Mouse (Mus musculus) forebrain, embryonic 10.5 days (tissue): Measurements from ENCODE around the gene Psg16. TPM values are rescaled to one million over a fixed set of nuclear protein-coding genes. Genes with fewer than 3 reads are reported as not detected.

Experiments used
- DNase-seq: peaks from one replicate; pipeline ENCODE4 v3.0.0-alpha.2; 2017; ENCODE audit warnings: low spot score; ENCODE audit errors: extremely low spot score
- H3K27ac ChIP-seq: fragments of 300-500 bp; sonication (generic); 2 replicates; pipeline ENCODE4 v1.5.1; 2016; ENCODE audit warnings: mild to moderate bottlenecking
- H3K27me3 ChIP-seq: fragments of 300-500 bp; sonication (generic); 2 replicates; pipeline ENCODE4 v1.6.1; 2016; ENCODE audit warnings: mild to moderate bottlenecking; ENCODE audit not compliant: poor library complexity, severe bottlenecking
- H3K36me3 ChIP-seq: fragments of 300-500 bp; sonication (generic); replicated peaks from 2 replicates; pipeline ENCODE4 v1.6.1; 2016; ENCODE audit warnings: mild to moderate bottlenecking, moderate library complexity
- H3K4me1 ChIP-seq: fragments of 300-500 bp; sonication (generic); 2 replicates; pipeline ENCODE4 v1.6.1; 2016
- H3K4me3 ChIP-seq: fragments of 300-500 bp; sonication (generic); 2 replicates; pipeline ENCODE4 v1.5.1; 2016; ENCODE audit warnings: mild to moderate bottlenecking, moderate library complexity
- H3K9me3 ChIP-seq: fragments of 300-500 bp; sonication (generic); 2 replicates; pipeline ENCODE4 v1.6.1; 2016; ENCODE audit warnings: mild to moderate bottlenecking, moderate library complexity
- WGBS: fragments of 180-500 bp; shearing (Covaris S2); methylation state at CpG from one replicate; pipeline ENCODE4 v1.1.7; 2016; 5-methylcytosine and 5-hydroxymethylcytosine counted together
- polyA plus RNA-seq: library from polyadenylated mRNA; unstranded; fragments of >200 nt; fragmentation: Nextera tagmentation; extraction: Ambion mirVana; gene quantifications from 2 replicates; pipeline ENCODE4 v1.2.1, GENCODE M21; 2016

Gene Psg16
- polyA plus RNA-seq, 1 experiment from 2014 or later, result 0.12 TPM

DNA sequence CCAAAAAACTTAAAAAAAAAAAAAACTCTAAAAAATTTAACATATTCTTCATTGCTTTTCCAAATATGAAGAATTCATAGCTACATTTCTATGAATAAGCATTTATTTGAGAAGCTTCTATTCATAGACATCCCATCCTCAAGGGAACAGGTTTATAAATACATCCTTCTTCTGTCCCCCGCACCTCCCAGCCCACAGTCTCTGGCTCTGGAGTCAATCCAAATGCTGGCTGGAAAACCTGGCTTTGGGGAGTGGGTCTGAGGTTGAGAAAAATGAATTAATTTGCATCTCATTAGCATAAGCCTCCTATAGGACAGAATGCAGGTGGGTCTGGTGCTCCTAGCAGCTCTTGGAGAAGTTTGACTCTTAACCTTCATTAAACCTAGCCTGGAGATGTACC, 28.1 kb upstream of the Psg16 start:
- peaks cover 6% of the 10 kb centered on the region; the same call in 1 of the 2 replicates for H3K36me3 ChIP-seq
- no peak for DNase-seq
- no peaks in the 10 kb centered on the region for H3K27me3 ChIP-seq
- peaks cover 4% of the 10 kb centered on the region; the same call in 1 of the 2 replicates for H3K4me1 ChIP-seq
- H3K27ac ChIP-seq, result no peak overlapping the region
- WGBS, result 94% methylated on average over 1 of the region's 1 CpGs
- no peaks in the 10 kb centered on the region for H3K9me3 ChIP-seq
- no peak overlapping the region for H3K4me3 ChIP-seq

DNA sequence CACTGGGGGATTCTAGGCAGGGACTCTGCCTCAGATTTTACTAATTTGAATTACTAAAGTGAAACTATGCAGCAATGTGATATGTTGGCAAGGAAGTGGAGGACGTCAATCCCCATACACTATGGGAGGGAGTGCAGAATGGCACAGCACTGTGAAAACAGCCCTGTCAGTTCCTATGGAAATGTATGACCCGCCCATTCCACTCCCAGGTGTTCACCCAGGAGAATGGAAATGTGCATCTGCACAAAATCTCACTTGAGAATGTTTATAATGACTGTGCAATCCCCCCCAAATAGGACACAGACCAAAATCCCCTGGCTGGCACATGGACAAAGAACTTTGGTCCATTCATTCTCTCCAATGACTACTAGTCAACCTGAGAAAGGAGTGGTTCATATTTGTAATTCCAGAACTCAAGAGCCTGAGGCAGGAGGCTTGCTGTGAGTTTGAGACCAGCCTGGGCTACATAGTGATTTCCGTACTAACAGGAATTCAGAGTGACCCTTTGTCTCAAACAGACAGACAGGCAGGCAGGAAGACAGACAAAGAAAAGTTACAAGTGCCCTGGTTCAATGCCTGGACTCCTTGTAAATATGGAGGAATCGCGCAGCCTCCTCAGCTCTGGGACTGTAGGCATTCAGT, 26.7 kb upstream of the Psg16 start:
- no peak for DNase-seq

DNA sequence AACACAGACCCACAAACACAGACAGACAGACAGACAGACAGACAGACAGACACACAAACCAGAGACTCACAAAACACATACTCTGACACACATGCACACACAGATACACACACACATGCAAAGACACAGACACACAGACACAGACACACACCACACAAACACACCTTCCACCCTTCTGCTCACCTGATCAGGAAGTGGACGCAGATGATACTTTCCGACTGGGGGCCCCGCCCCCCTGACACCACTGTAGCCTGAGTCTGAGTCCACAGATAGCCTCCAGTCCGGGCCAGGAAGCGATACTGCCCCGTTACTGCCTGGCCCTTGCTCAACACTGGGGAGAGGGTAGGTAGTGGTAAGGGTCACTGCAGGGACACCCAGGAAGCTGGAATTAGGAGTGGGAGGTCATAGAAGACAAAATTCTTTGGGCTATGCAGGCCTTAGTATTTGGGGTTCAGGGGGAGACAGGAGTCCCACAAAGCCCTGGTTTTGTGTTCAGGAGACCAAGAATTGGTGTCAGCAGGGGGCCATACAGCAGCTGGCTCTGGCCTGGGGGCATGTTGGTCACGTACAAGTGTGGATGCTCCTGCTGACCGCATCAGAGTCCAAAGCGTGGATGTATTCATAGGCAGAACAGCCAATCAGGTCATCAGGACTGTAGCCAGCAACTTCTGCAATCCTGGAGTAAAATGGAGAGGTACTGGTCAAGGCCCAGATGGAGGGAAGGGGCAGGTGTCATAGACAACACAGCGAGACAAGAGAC, 25.2 kb upstream of the Psg16 start:
- Histone ChIP-seq H3K4me1 (peaks cover 9% of the 10 kb centered on the region), H3K27ac (no peak overlapping the region), H3K27me3 (no peaks in the 10 kb centered on the region), H3K36me3 (0 out of 2 replicates have a peak, but pooled peaks cover 3% of the 10 kb centered on the region), H3K4me3 (no peak overlapping the region), H3K9me3 (no peaks in the 10 kb centered on the region)
- 92% methylated on average over 10 of the region's 10 CpGs for WGBS
- no peak for DNase-seq

More for the DNA sequence above, 26.7 kb upstream of the Psg16 start:
- Histone ChIP-seq H3K27ac (no peak overlapping the region), H3K9me3 (no peaks in the 10 kb centered on the region), H3K27me3 (no peaks in the 10 kb centered on the region), H3K36me3 (0 out of 2 replicates have a peak, but pooled peaks cover 3% of the 10 kb centered on the region), H3K4me3 (no peak overlapping the region), H3K4me1 (peaks cover 9% of the 10 kb centered on the region)
- WGBS, result 87% methylated on average over 5 of the region's 5 CpGs

DNA sequence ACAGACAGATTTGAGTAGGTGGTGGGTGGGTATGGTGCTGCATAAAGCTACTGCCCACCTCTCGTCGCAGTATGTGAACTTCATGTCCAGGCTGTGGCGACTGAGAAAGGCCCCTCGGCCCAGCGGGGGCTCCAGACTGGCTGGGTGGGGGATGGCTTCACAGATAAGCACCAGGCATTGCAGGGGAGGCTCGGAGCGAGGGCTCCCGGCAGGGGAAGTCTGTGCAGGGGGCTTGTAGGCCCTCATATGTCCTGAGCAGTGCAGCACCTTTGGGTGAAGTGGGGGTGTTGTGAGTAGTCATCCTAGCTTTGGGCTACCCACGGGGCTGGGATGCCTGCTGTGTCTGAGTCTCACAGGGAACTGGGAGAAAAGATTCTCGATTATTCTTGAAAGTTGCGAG, 23.3 kb upstream of the Psg16 start:
- H3K4me3 ChIP-seq, result no peak overlapping the region

DNA sequence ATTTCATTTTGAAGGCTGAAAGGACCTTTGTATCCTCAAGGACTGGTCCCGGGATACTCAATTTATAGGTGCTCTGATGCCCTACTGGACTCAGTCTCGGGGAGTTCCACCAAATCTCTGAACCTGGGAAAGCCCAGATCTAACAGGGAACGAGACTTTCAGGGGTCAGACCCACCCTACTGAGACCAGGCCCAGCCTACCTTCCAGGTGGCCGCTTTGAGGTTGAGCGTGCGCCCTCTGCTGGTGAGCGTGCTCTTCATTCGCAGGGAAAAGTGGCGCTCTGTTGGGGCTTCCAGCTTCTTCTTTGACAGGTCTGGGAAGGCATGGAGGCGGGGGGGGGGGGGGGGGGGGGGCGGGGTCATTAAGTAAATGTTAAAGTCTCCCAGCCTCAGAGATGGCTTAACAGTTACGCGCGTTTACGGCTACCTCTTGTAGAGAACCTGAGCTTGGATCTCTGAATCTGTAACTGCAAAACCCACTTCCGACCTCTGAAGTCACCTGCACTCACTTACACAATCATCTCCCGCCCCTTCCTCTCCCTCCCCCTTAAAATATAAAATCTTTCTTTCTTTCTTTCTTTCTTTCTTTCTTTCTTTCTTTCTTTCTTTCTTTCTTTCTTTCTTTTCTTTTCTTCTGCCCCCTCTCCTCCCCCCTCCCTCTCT, 22.8 kb upstream of the Psg16 start:
- Histone ChIP-seq H3K27ac (no peak overlapping the region), H3K4me1 (peaks cover 14% of the 10 kb centered on the region)
- 12% methylated on average over 17 of the region's 17 CpGs for WGBS

More for the DNA sequence above, 23.3 kb upstream of the Psg16 start:
- Histone ChIP-seq H3K36me3 (0 out of 2 replicates have a peak, but pooled peaks cover 3% of the 10 kb centered on the region), H3K27me3 (no peaks in the 10 kb centered on the region), H3K4me1 (peaks cover 9% of the 10 kb centered on the region), H3K27ac (no peak overlapping the region), H3K9me3 (peaks cover 3% of the 10 kb centered on the region; the same call in 1 of the 2 replicates)
- WGBS, result 73% methylated on average over 11 of the region's 11 CpGs
- DNase-seq, result no peak

DNA sequence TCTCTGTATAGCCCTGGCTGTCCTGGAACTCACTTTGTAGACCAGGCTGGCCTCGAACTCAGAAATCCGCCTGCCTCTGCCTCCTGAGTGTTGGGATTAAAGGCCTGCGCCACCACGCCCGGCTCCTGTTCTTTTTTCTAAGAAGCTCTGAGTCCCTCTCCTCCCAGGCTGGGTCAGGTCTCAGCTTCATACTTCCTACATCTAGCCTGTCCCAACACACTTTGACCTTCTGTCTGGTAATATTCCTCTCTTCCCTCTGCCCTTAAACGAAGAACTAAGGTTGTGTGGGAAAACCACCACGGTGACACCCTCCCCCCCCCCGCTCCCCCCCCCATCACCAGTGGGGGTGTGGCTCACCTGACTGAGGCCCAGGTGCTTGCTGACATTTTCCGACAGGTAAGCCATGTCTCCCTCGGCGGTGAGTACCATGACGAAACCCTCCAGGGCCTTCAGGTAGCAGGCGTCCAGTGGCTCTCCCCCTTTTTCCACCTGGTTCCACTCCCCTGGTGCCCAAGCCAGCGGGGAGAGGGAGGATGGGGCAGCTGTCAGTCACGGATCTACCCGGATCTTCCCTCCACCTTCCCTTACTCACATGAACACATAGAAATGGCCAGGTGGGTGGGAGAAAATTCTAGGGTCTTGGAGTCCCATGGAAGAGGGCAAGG, 19.4 kb upstream of the Psg16 start:
- Histone ChIP-seq H3K4me3 (no peak overlapping the region), H3K27me3 (peaks cover 14% of the 10 kb centered on the region), H3K4me1 (peaks cover 45% of the 10 kb centered on the region), H3K27ac (no peak overlapping the region), H3K36me3 (no peaks in the 10 kb centered on the region), H3K9me3 (peaks cover 3% of the 10 kb centered on the region; the same call in 1 of the 2 replicates)
- no peak for DNase-seq
- WGBS, result 90% methylated on average over 15 of the region's 16 CpGs

More for the DNA sequence above, 22.8 kb upstream of the Psg16 start:
- Histone ChIP-seq H3K9me3 (peaks cover 3% of the 10 kb centered on the region; the same call in 1 of the 2 replicates), H3K36me3 (0 out of 2 replicates have a peak, but pooled peaks cover 3% of the 10 kb centered on the region), H3K27me3 (peaks cover 2% of the 10 kb centered on the region), H3K4me3 (no peak overlapping the region)
- peak; percentile 70 for DNase-seq

DNA sequence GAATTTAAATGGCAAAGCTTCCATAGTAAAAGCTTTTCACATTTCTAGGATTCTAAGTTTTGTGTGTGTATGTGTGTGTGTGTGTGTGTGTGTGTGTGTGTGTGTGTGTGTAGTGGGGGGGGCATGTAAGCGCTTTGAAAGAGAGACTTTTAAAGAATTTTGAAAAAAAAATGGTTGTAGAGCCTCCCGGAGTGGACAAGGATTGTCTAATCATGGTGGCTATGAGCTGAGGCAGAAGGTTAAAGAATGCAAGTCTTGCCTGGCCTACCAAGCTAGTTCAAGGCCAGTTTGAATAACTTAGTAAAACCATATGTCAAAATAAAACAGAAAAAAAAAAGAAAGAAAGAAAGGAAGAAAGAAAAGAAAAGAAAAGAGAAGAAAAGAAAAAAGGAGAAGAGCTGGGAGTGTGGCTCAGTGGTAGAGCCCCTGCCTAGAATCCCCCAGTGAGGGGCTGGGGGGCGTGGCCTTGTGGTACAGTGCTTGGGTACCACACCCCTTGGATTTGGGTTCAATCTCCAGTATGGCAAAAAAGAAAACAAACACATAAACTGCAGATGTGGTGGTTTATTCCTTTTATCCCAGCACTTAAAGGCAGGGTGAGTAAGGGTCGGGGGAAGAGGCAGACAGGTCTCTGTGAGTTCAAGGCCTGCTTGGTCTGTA, 18.4 kb upstream of the Psg16 start:
- DNase-seq, result no peak
- Histone ChIP-seq H3K27ac (no peak overlapping the region), H3K4me1 (peaks cover 51% of the 10 kb centered on the region), H3K4me3 (peak overlapping the region; percentile 63), H3K9me3 (peaks cover 3% of the 10 kb centered on the region; the same call in 1 of the 2 replicates), H3K27me3 (peaks cover 15% of the 10 kb centered on the region), H3K36me3 (no peaks in the 10 kb centered on the region)
- 93% methylated on average over 4 of the region's 4 CpGs for WGBS

DNA sequence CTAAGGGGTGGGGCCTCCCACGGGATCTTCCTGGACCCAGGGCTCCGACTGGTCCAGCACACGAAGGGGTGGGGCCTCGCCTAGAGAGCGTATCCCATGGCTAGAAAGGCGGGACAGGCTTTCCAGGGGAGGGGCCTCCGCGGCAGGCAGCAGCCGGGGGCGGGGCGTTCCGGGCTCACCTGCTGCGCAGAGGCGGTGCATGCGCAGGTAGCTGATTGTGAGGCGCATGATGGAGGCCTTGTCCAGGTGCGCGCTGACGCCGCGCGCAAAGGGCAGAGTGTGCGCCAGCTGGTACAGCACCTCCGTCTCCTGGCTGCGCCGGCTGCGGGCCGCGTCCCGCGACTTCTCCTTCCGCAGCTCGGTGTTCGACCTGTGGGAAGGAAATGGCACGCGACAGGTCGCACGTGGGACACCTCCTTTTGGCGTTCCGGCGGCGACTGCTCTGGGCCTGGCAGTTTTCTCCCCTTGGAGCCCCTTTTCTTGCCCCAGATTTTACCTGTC, 17.7 kb upstream of the Psg16 start:
- under 1% methylated on average over 42 of the region's 42 CpGs for WGBS

DNA sequence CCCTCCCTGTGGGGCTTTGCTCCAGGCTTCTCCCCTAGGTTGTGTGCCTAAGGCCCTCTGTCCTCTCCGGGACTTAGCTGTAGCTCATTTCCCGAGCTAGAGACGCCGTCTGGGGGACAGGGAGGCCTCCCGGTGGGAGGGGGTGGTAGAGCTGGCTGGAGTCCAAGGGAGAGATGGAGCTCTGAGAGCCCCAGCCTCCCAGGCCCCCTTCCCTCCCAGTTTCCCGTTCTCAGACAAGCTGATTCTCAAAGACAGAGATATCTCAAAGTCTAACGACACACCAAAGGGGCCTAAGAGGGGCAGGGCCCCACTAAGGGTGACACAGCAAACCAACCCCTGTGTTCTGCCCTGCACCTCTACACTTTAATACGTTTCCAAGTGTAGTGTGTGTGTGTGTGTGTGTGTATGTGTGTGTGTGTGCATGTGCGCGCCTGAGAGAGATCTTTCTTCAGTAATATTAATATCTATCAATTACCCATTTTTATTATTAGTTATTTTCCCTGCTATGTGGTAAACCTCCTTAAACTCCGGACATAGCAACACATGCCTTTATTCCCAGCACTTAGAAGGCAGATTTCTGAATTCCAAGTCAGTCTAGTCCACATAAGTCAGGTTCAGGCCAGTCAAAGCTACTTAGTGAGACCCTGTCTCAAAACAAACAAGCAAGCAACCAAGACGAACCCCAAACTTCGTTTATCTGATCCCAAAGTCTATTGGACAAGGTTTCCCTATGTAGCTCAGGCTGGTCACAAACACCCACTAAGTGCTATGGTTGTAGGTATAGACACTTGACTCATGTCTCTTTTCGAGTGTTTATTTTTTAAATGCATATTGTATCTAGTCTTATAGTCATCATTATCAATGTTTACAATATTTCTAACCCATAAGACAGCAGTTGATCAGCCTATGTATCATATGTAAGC, 17.0 kb upstream of the Psg16 start:
- WGBS, result 36% methylated on average over 14 of the region's 14 CpGs
- Histone ChIP-seq H3K27ac (peak overlapping the region; percentile 83), H3K27me3 (peaks cover 30% of the 10 kb centered on the region), H3K36me3 (no peaks in the 10 kb centered on the region), H3K9me3 (peaks cover 3% of the 10 kb centered on the region; the same call in 1 of the 2 replicates), H3K4me1 (peaks cover 58% of the 10 kb centered on the region), H3K4me3 (peak overlapping the region; percentile 63)
- no peak for DNase-seq

More for the DNA sequence above, 17.7 kb upstream of the Psg16 start:
- Histone ChIP-seq H3K4me1 (peaks cover 52% of the 10 kb centered on the region), H3K4me3 (peak overlapping the region; percentile 63), H3K27me3 (peaks cover 22% of the 10 kb centered on the region), H3K27ac (peak overlapping the region; percentile 83), H3K9me3 (peaks cover 3% of the 10 kb centered on the region; the same call in 1 of the 2 replicates), H3K36me3 (no peaks in the 10 kb centered on the region)
- DNase-seq, result peak; percentile 71

DNA sequence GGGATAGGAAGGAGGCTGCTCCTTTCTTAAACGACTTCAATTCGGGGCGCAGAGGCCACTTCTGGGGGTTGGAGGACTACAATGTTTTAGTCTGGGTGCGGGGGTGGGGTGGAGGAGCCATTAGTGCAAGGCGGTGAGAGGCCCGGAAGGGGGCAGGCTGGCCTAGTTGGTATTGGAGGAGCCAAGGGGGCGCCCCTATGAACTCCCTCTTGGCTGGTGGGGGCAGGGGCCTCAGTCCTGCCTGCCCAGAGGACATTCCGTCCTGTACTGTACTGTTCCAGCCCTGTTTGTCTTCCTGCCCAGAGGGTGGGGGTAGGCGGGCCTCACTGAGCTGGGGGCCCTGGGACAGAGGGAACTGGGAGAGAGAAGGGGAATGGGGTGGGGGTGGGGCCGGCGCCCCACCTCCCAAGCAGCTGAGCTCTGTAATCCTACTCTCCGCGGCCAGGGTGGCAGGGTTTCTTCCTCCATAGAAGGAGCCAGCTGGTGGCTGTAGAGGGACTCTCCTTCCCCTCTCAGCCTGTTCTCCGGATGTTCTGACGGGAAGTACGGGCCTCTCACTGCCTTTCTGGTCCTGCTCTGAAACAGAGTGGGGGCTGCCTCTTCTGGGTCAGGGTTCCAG, 15.7 kb upstream of the Psg16 start:
- Histone ChIP-seq H3K9me3 (peaks cover 3% of the 10 kb centered on the region; the same call in 1 of the 2 replicates), H3K4me3 (peak overlapping the region; percentile 34), H3K27ac (peak overlapping the region; percentile 85), H3K4me1 (peaks cover 71% of the 10 kb centered on the region), H3K27me3 (peaks cover 39% of the 10 kb centered on the region), H3K36me3 (no peaks in the 10 kb centered on the region)
- DNase-seq, result peak; percentile 50
- WGBS, result 5% methylated on average over 16 of the region's 16 CpGs
